Mouse (Mus musculus): ENCODE results near the gene Espn. TPM values are rescaled to one million over a fixed set of nuclear protein-coding genes. Genes with fewer than 3 reads are reported as not detected.
A peak's percentile ranks its signal among the peaks of the same experiment; 100 is the strongest.

The Espn gene
- polyA plus RNA-seq, 1 experiment from 2014 or later: 5.9 TPM

DNA sequence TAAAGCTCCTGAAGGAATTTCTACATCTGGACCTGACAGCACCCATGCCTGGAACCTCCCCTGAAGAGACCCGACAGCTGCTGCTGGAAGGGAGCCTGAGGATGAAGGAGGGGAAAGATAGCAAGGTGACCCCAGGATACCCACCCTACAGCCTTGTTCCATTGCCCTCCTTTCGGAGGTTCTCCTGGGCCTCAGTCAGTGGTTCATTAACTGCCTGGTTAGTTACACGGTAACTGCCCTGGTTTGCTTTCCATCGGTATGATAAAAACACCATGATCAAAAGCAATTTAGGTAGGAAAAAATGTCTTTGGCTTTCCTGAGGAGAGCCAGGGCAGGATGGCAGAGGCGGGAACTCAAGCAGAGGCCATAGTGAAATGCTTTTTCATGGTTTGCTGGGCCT lies 43.5 kb downstream of the Espn start:
- no peaks in the 10 kb centered on the region for H3K9me3 ChIP-seq
- WGBS: 87% methylated on average over 5 of the region's 5 CpGs
- no peak for DNase-seq (ENCODE audit: extremely low spot score, low spot score)
- H3K4me1 ChIP-seq: peaks cover 31% of the 10 kb centered on the region
- H3K4me3 ChIP-seq: no peak overlapping the region; the same call in 1 of the 2 replicates
- no peak overlapping the region for H3K27ac ChIP-seq
- peaks cover 63% of the 10 kb centered on the region for H3K27me3 ChIP-seq (ENCODE audit: poor library complexity, severe bottlenecking)
- H3K36me3 ChIP-seq (replicated peaks): peaks cover 57% of the 10 kb centered on the region

DNA sequence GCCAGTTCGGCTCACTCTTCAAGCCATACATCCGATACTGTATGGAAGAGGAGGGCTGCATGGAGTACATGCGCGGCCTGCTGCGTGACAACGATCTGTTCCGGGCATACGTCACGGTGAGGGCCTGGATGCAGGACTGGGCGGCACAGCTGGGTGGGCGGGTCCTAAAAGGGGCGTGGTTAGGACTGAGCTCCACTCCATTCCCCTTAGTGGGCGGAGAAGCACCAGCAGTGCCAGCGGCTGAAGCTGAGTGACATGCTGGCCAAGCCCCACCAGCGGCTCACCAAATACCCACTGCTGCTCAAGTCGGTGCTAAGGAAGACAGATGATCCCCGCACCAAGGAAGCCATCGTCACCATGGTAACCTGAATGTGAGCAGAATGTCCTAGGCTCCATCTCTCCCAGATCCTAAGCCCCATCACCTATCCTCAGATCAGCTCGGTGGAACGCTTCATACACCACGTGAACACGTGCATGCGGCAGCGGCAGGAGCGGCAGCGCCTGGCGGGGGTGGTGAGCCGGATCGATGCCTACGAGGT lies 44.1 kb downstream of the Espn start:
- peaks cover 57% of the 10 kb centered on the region for H3K27me3 ChIP-seq (ENCODE audit: poor library complexity, severe bottlenecking)
- DNase-seq (ENCODE audit: extremely low spot score, low spot score): peak; percentile 94
- H3K9me3 ChIP-seq: no peaks in the 10 kb centered on the region
- H3K27ac ChIP-seq: peak overlapping the region; percentile 78
- peaks cover 57% of the 10 kb centered on the region for H3K36me3 ChIP-seq (replicated peaks)
- 4% methylated on average over 30 of the region's 30 CpGs for WGBS
- H3K4me3 ChIP-seq: peak overlapping the region; percentile 59
- peaks cover 31% of the 10 kb centered on the region for H3K4me1 ChIP-seq

DNA sequence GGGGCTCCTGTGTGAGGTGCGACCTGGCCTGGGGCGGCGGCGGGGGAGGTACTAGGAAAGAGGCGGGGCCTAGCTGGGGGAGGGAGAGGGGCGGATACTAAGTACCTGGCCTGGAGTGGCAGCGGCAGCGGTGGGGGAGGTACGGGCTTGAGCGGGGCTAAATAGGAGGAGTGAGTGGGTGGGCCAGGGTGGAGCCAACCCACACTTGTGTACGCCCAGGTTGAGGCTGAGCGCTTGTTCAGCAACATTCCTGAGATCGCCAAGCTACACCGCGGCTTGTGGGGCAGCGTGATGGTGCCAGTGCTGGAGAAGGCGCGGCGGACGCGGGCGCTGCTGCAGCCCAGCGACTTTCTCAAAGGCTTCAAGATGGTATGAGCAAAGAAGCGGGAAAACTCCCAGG lies 44.7 kb downstream of the Espn start:
- peaks cover 36% of the 10 kb centered on the region for H3K4me1 ChIP-seq
- H3K27ac ChIP-seq: peak overlapping the region; percentile 78
- peak; percentile 57 for DNase-seq (ENCODE audit: extremely low spot score, low spot score)
- H3K36me3 ChIP-seq (replicated peaks): peaks cover 60% of the 10 kb centered on the region
- no peaks in the 10 kb centered on the region for H3K9me3 ChIP-seq
- H3K27me3 ChIP-seq (ENCODE audit: poor library complexity, severe bottlenecking): peaks cover 51% of the 10 kb centered on the region
- WGBS: under 1% methylated on average over 24 of the region's 24 CpGs
- H3K4me3 ChIP-seq: peak overlapping the region; percentile 59

DNA sequence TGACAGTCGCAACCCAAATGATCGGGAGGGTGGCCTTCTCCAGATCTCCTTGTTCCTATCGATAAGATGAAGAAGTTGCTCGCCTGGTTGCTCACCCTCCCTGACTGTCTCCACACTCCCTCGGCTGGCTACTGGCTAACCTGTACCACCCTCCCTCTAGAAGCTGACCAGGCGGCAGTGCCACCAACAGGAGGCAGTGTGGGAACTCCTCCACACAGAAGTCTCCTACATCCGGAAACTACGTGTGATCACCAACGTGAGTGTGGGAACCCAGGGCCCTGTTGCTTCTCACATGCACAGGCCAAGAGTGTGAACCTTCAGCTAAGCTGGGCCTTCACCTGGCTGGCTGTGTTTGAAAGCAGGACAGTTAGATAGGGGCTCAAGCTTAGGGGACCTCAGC lies 45.4 kb downstream of the Espn start:
- no peak overlapping the region for H3K4me3 ChIP-seq
- no peaks in the 10 kb centered on the region for H3K9me3 ChIP-seq
- no peak for DNase-seq (ENCODE audit: extremely low spot score, low spot score)
- H3K27me3 ChIP-seq (ENCODE audit: poor library complexity, severe bottlenecking): peaks cover 45% of the 10 kb centered on the region
- H3K27ac ChIP-seq: no peak overlapping the region
- peaks cover 61% of the 10 kb centered on the region for H3K36me3 ChIP-seq (replicated peaks)
- 52% methylated on average over 9 of the region's 9 CpGs for WGBS
- peaks cover 37% of the 10 kb centered on the region for H3K4me1 ChIP-seq

DNA sequence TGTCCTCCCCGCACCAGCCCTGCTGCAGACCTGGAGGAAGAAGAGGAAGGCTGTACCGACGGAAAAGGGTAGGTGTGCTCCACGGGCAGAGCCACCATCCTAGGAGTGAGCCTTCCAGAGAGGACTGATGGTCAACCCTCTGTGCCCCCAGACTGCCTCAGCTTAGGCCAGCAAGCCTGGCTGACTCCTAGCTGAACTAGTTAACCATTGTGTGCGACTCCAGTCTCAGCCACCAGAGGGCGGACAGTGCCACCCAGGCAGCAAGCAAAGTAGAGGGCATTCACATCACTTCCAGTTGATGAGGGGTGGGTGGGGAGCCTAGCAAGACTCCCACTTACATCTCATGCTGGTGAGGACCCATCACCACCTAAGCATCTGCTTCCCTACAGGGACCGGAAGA lies 49.1 kb downstream of the Espn start:
- Histone ChIP-seq H3K27ac (no peak overlapping the region), H3K9me3 (no peaks in the 10 kb centered on the region), H3K36me3 (replicated peaks) (peaks cover 34% of the 10 kb centered on the region), H3K4me1 (peaks cover 52% of the 10 kb centered on the region), H3K27me3 (ENCODE audit: poor library complexity, severe bottlenecking) (peaks cover 29% of the 10 kb centered on the region), H3K4me3 (no peak overlapping the region)
- peak; percentile 76 for DNase-seq (ENCODE audit: extremely low spot score, low spot score)
- 32% methylated on average over 7 of the region's 7 CpGs for WGBS

DNA sequence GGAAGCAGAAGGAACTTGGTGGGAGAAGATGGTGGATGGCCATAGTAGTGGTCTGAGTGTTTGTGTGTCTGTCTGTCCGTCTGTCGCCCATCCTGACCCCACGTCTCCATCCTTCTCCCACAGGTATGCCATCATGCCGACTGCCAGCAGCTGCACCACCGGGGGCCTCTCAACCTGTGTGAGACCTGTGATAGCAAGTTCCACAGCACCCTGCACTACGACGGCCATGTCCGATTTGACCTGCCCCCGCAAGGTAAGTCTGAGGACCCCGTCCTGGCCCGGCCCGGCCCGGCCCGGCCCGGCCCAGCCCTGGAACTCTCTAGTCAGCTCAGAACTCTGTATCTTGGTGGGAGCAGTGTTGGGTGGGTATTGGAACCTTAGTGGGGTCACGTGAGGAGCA lies 50.2 kb downstream of the Espn start:
- peaks cover 32% of the 10 kb centered on the region for H3K27me3 ChIP-seq (ENCODE audit: poor library complexity, severe bottlenecking)
- no peak overlapping the region for H3K27ac ChIP-seq
- no peaks in the 10 kb centered on the region for H3K9me3 ChIP-seq
- no peak for DNase-seq (ENCODE audit: extremely low spot score, low spot score)
- peaks cover 52% of the 10 kb centered on the region for H3K4me1 ChIP-seq
- H3K4me3 ChIP-seq: no peak overlapping the region
- 93% methylated on average over 16 of the region's 16 CpGs for WGBS
- peaks cover 34% of the 10 kb centered on the region for H3K36me3 ChIP-seq (replicated peaks)

DNA sequence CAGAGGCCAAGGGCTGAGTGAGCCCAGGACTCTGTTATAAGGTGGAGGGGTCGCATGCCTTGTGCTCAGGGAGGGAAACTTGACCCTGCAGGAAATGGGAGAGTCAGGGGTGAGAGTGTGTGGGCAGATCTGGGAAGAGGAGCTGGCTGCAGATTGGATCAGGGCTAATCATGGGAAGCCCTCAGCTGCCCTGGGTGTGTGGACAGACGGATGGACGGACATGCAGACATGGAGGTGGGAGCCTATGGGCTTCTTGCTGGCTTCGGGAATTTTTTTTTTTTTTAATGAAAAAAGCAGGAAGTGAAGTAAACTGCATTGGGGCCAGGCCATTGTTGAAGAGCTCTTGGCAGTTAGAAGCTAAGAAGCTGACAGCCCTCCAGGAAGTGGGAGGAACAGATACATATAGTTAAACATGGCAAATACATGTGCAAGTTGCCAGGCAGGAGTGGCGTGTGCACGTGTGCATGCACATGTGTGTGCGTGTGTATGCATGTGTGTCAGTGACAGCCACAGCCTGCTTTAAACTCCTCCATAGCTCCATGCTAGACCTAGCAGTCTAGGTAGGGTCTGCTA lies 51.0 kb downstream of the Espn start:
- Histone ChIP-seq H3K9me3 (no peaks in the 10 kb centered on the region), H3K4me3 (no peak overlapping the region), H3K4me1 (peaks cover 56% of the 10 kb centered on the region), H3K27ac (no peak overlapping the region), H3K27me3 (ENCODE audit: poor library complexity, severe bottlenecking) (peaks cover 32% of the 10 kb centered on the region), H3K36me3 (replicated peaks) (peaks cover 32% of the 10 kb centered on the region)
- 76% methylated on average over 7 of the region's 7 CpGs for WGBS
- no peak for DNase-seq (ENCODE audit: extremely low spot score, low spot score)

DNA sequence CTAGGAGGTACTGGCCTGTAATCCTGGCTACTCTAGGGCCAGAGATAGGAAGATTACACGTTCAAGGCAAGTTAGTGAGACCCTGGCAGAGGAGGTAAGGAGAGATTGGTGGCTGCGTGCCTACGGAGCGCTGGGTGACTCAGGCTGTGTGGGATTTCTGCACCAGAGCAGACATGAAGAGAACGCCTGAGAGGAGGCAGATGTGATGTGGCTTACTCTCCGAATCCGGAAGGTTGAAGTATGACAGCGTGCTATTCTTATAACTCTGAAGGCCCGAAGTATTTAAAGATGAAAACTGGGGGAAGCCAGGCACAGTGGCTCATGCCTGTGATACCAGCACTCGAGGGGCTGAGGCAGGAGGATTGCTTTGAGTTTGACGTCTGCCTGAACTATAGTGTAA lies 51.6 kb downstream of the Espn start:
- peaks cover 28% of the 10 kb centered on the region for H3K36me3 ChIP-seq (replicated peaks)
- H3K27me3 ChIP-seq (ENCODE audit: poor library complexity, severe bottlenecking): peaks cover 28% of the 10 kb centered on the region
- no peak overlapping the region for H3K27ac ChIP-seq
- no peaks in the 10 kb centered on the region for H3K9me3 ChIP-seq
- DNase-seq (ENCODE audit: extremely low spot score, low spot score): no peak
- H3K4me3 ChIP-seq: no peak overlapping the region
- H3K4me1 ChIP-seq: peaks cover 56% of the 10 kb centered on the region
- 82% methylated on average over 11 of the region's 11 CpGs for WGBS

DNA sequence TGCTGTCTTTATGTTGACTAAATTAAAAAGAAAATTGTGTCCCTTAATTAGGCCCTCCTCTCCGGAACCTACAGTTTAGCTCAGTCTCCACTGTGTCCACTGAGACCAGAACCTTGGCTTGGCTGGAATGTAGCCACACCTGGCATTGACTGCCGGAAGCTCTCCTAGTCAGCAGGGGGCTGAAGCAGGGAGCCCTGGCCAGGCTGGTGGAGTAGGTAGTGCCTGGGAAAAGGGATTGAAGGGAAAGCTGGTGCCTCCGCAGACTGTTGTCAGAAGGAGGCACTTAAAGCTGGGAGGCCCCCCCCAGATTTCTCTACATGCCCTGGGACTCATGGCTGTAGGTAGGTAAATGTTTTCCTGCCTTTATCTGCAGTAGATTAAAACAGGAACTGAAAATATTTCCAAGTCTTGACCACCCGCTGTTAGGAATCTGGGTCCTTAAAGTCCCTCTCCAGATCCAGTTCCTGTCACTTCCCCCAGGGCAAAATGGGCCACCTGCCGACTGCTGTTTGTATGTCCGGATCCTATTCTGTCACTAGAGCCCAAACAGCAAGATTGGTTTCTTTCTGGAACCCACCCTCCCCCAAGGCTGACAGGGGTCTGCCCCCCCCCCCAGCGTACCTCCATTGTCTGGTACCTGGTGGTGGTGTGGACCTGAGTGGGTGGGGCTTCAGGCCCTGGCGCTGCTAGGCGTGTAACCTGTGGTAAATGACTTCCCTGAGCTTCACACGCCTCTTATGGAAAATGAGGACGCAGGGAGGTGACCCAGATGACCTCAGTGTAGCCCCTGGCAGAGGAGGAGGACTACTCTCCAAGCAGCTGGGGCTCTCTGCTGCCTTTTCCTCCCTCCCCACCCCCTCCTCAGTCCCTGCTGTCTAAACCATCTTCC lies 54.0 kb downstream of the Espn start:
- Histone ChIP-seq H3K27me3 (ENCODE audit: poor library complexity, severe bottlenecking) (peaks cover 21% of the 10 kb centered on the region), H3K4me3 (0 out of 2 replicates have a peak overlapping the region, but pooled peaks have one; percentile 29), H3K36me3 (replicated peaks) (peaks cover 13% of the 10 kb centered on the region), H3K27ac (no peak overlapping the region), H3K4me1 (peaks cover 56% of the 10 kb centered on the region), H3K9me3 (no peaks in the 10 kb centered on the region)
- WGBS: 19% methylated on average over 11 of the region's 11 CpGs
- DNase-seq (ENCODE audit: extremely low spot score, low spot score): no peak

DNA sequence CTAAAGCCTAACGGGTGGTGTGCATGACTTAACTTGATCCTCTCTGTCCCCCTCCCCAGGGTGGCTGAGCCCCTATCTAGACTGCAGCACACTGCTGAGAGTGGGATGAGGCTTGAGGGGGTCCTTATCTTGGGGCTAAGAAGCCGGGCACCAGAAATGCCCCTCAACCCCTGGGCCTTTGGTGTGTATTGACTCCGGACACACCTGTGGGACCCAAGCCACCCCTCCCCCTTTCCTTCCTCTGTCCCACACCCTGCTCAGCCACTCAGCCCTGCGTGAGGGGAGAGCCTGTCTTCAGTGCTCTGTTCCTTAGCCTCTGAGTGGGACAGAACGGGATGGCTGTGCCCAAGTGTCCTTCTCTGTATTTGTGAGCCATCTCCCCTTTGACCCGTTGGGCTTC lies 55.2 kb downstream of the Espn start:
- peaks cover 1% of the 10 kb centered on the region for H3K36me3 ChIP-seq (replicated peaks)
- no peak for DNase-seq (ENCODE audit: extremely low spot score, low spot score)
- peak overlapping the region; percentile 29 for H3K4me3 ChIP-seq
- H3K9me3 ChIP-seq: no peaks in the 10 kb centered on the region
- peaks cover 21% of the 10 kb centered on the region for H3K27me3 ChIP-seq (ENCODE audit: poor library complexity, severe bottlenecking)
- H3K27ac ChIP-seq: peak overlapping the region; percentile 71
- peaks cover 52% of the 10 kb centered on the region for H3K4me1 ChIP-seq
- WGBS: 38% methylated on average over 6 of the region's 6 CpGs

DNA sequence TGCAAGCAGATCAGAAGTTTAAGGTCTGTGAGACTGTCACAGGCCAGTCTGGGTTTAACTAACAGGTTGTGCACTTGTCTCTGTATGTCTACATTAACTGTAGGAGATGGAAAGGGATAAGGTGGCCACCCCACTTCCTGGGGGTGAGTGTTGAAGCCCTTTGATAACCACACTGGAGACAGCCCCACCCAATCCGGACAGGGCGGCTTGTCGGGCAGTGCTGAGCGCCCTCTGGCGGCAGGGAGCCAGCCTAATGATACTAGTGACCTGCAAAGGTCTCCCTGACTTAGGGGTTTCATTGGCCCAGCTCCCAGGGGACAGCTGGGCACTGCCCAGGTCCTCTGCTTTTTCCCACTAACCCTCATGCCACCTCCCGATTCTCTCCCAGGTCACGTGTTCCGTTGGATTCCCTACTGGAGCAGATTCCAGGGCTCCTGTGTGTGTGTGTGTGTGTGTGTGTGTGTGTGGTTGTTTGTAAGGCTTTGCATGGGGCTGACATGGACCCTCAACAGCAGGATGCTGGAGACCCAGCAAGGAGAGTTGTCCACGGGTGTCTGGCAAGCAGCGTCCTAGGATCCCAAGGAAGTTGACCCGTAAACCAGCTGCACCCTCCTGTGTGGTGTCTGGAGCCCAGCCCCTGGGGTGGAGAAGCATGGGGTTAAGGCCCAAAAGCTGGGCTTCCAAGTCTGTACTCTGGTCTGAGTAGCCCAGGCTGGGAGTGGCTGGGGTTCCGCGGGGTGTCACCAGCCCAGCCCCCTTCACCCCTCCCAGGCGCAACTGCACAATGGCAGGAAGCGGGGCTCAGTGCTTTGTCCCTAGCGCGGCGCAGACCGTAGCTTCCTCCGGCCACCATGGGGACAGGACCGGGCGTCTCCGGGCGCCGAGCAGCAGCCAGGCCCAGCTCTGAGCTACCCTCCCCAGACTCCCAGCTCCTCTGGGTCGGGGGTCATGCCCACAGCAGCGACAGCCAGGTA lies 55.9 kb downstream of the Espn start:
- peak overlapping the region; percentile 71 for H3K27ac ChIP-seq
- peak overlapping the region; percentile 29 for H3K4me3 ChIP-seq

DNA sequence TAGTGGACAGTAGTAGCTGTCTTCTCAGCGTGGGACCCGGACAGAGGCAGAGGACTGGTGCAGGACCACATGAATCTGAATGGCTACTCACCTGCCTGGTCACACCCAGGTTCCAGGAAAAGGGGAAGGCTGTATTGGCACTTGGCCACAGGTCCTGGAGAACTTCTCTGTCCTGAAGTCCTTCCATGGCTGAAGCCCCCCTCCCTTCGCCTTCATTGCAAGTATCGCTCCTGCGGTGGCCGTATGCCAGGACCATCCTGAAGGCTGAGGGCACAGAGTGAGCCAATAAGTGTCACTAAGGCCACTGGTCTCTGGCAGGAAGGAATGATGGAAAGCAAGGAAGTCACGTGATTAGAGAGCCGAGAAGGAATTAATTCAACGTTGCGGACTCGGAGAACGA lies 57.9 kb downstream of the Espn start:
- no peak for DNase-seq (ENCODE audit: extremely low spot score, low spot score)
- WGBS: 91% methylated on average over 12 of the region's 12 CpGs

More for the DNA sequence above, 55.9 kb downstream of the Espn start:
- DNase-seq (ENCODE audit: extremely low spot score, low spot score): peak; percentile 69
- Histone ChIP-seq H3K9me3 (no peaks in the 10 kb centered on the region), H3K27me3 (ENCODE audit: poor library complexity, severe bottlenecking) (peaks cover 21% of the 10 kb centered on the region), H3K4me1 (peaks cover 45% of the 10 kb centered on the region), H3K36me3 (replicated peaks) (no peaks in the 10 kb centered on the region)
- WGBS: 19% methylated on average over 27 of the region's 27 CpGs

More for the DNA sequence above, 57.9 kb downstream of the Espn start:
- peaks cover 21% of the 10 kb centered on the region for H3K27me3 ChIP-seq (ENCODE audit: poor library complexity, severe bottlenecking)
- no peaks in the 10 kb centered on the region for H3K36me3 ChIP-seq (replicated peaks)
- no peak overlapping the region for H3K27ac ChIP-seq
- no peak overlapping the region for H3K4me3 ChIP-seq
- no peaks in the 10 kb centered on the region for H3K9me3 ChIP-seq
- peaks cover 40% of the 10 kb centered on the region for H3K4me1 ChIP-seq
